Mouse (Mus musculus) MEL (cell line): Measurements from ENCODE around the gene Itpk1. TPM values are rescaled to one million over a fixed set of nuclear protein-coding genes. Genes with fewer than 3 reads are reported as not detected.

Experiments
- DNase-seq: peaks from one replicate; pipeline ENCODE4 v3.0.0; 2011; ENCODE audit warnings: low read depth, low spot score
- H3K27ac ChIP-seq: 2 replicates; pipeline ENCODE4 v1.5.1; 2012; ENCODE audit warnings: low read depth, mild to moderate bottlenecking, control low read depth, low read length, moderate library complexity; ENCODE audit not compliant: control insufficient read depth
- H3K27me3 ChIP-seq, 2 experiments: fragments of 150-350 bp in 1 of 2; sonication (generic) in 1 of 2; 2 replicates each; pipeline ENCODE4 v1.6.1; 2012; ENCODE audit warnings: low read length in 2 of 2, mild to moderate bottlenecking in 2 of 2, improper control_type of control experiment in 1 of 2, moderate library complexity in 1 of 2; ENCODE audit not compliant: insufficient read depth in 2 of 2, control insufficient read depth in 1 of 2
- H3K36me3 ChIP-seq, 2 experiments: 2 replicates each; pipeline ENCODE4 v1.6.1; 2012 to 2014; ENCODE audit warnings: low read length in 2 of 2, improper control_type of control experiment in 1 of 2, inconsistent platforms in 1 of 2, mild to moderate bottlenecking in 1 of 2; ENCODE audit not compliant: insufficient read depth in 2 of 2, control insufficient read depth in 1 of 2
- H3K4me1 ChIP-seq, 2 experiments: fragments of 150-350 bp in 1 of 2; sonication (generic) in 1 of 2; 2 replicates each; pipeline ENCODE4 v1.6.1; 2012; ENCODE audit warnings: low read length in 2 of 2, improper control_type of control experiment in 1 of 2, mild to moderate bottlenecking in 1 of 2; ENCODE audit not compliant: insufficient read depth in 2 of 2, control insufficient read depth in 1 of 2
- H3K4me3 ChIP-seq, 2 experiments: fragments of 150-350 bp in 1 of 2; sonication (generic) in 1 of 2; 2 replicates each; pipeline ENCODE4 v1.5.1; 2012; ENCODE audit warnings: low read depth in 2 of 2, low read length in 2 of 2, mild to moderate bottlenecking in 2 of 2, moderate library complexity in 2 of 2, control low read depth in 1 of 2, improper control_type of control experiment in 1 of 2; ENCODE audit not compliant: control insufficient read depth in 1 of 2, insufficient read depth in 1 of 2
- H3K79me2 ChIP-seq: 2 replicates; pipeline ENCODE4 v1.6.1; 2012; ENCODE audit warnings: mild to moderate bottlenecking, low read length, moderate library complexity; ENCODE audit not compliant: control insufficient read depth, poor library complexity, insufficient read depth
- H3K9ac ChIP-seq: 2 replicates; pipeline ENCODE4 v1.6.1; 2012; ENCODE audit warnings: low read depth, mild to moderate bottlenecking, control low read depth, low read length, moderate library complexity; ENCODE audit not compliant: control insufficient read depth, poor library complexity, severe bottlenecking
- H3K9me3 ChIP-seq: fragments of 150-350 bp; sonication (generic); replicated peaks from 2 replicates; pipeline ENCODE4 v1.6.1; 2012; ENCODE audit warnings: mild to moderate bottlenecking, low read length, improper control_type of control experiment, moderate library complexity; ENCODE audit not compliant: insufficient read depth
- CHD1 ChIP-seq: IDR thresholded peaks from 2 replicates; pipeline ENCODE4 v1.6.1; 2012; ENCODE audit warnings: low read depth, mild to moderate bottlenecking, inconsistent platforms, low read length, improper control_type of control experiment
- CTCF ChIP-seq, 3 experiments: IDR thresholded peaks in 2 of 3; conservative IDR thresholded peaks in 1 of 3; 2 replicates each; pipeline ENCODE4 v1.5.1; 2011 to 2012; ENCODE audit warnings: low read length in 3 of 3, low read depth in 2 of 3, mild to moderate bottlenecking in 2 of 3, improper control_type of control experiment in 1 of 3, inconsistent platforms in 1 of 3, mixed read lengths in 1 of 3, moderate library complexity in 1 of 3; ENCODE audit not compliant: control insufficient read depth in 1 of 3, insufficient read depth in 1 of 3, poor library complexity in 1 of 3, severe bottlenecking in 1 of 3
- E2F4 ChIP-seq: IDR thresholded peaks from 2 replicates; pipeline ENCODE4 v1.6.1; 2011; ENCODE audit warnings: low read depth, low read length, improper control_type of control experiment, borderline replicate concordance
- ELF1 ChIP-seq: IDR thresholded peaks from 2 replicates; pipeline ENCODE4 v1.6.1; 2014; ENCODE audit warnings: low read depth, mild to moderate bottlenecking, inconsistent platforms, low read length, improper control_type of control experiment, moderate library complexity
- EP300 ChIP-seq, 2 experiments: IDR thresholded peaks; 2 replicates each; pipeline ENCODE4 v1.6.1; 2011; ENCODE audit warnings: improper control_type of control experiment in 2 of 2, low read length in 2 of 2, low read depth in 1 of 2, mild to moderate bottlenecking in 1 of 2
- ETS1 ChIP-seq: IDR thresholded peaks from 2 replicates; pipeline ENCODE4 v1.6.1; 2012; ENCODE audit warnings: low read depth, mild to moderate bottlenecking, inconsistent platforms, low read length, improper control_type of control experiment, moderate library complexity
- GATA1 ChIP-seq: IDR thresholded peaks from 2 replicates; pipeline ENCODE4 v1.6.1; 2011; ENCODE audit warnings: low read depth, low read length, improper control_type of control experiment
- JUND ChIP-seq: IDR thresholded peaks from 2 replicates; pipeline ENCODE4 v1.6.1; 2011; ENCODE audit warnings: low read depth, mild to moderate bottlenecking, improper control_type of control experiment, low read length
- KAT2A ChIP-seq: conservative IDR thresholded peaks from 2 replicates; pipeline ENCODE4 v1.6.1; 2012; ENCODE audit warnings: low read depth, low read length, improper control_type of control experiment, inconsistent platforms
- MAFK ChIP-seq: IDR thresholded peaks from 2 replicates; pipeline ENCODE4 v1.6.1; 2011; ENCODE audit warnings: low read depth, mild to moderate bottlenecking, low read length, improper control_type of control experiment, borderline replicate concordance
- MAX ChIP-seq: IDR thresholded peaks from 2 replicates; pipeline ENCODE4 v1.6.1; 2011; ENCODE audit warnings: low read length, improper control_type of control experiment
- MAZ ChIP-seq: IDR thresholded peaks from 2 replicates; pipeline ENCODE4 v1.6.1; 2012; ENCODE audit warnings: low read depth, mild to moderate bottlenecking, inconsistent platforms, low read length, improper control_type of control experiment
- MEF2A ChIP-seq: IDR thresholded peaks from 2 replicates; pipeline ENCODE4 v1.6.1; 2014; ENCODE audit warnings: low read depth, mild to moderate bottlenecking, inconsistent platforms, low read length, improper control_type of control experiment; ENCODE audit not compliant: poor library complexity, insufficient replicate concordance, severe bottlenecking; ENCODE audit errors: extremely low read depth
- MYC ChIP-seq: IDR thresholded peaks from 2 replicates; pipeline ENCODE4 v1.6.1; 2011; ENCODE audit warnings: low read depth, mild to moderate bottlenecking, low read length, improper control_type of control experiment, moderate library complexity
- POLR2AphosphoS5 ChIP-seq: IDR thresholded peaks from 2 replicates; pipeline ENCODE4 v1.6.1; 2012; ENCODE audit warnings: low read depth, borderline replicate concordance, mild to moderate bottlenecking, inconsistent platforms, low read length, moderate library complexity, mixed read lengths
- RCOR1 ChIP-seq: IDR thresholded peaks from 2 replicates; pipeline ENCODE4 v1.6.1; 2012; ENCODE audit warnings: low read depth, mild to moderate bottlenecking, inconsistent platforms, low read length, improper control_type of control experiment
- TBP ChIP-seq: IDR thresholded peaks from 2 replicates; pipeline ENCODE4 v1.8.0; 2011; ENCODE audit warnings: low read depth, low read length, improper control_type of control experiment
- UBTF ChIP-seq: IDR thresholded peaks from 2 replicates; pipeline ENCODE4 v1.6.1; 2012; ENCODE audit warnings: low read depth, mild to moderate bottlenecking, inconsistent platforms, low read length, improper control_type of control experiment, moderate library complexity, borderline replicate concordance; ENCODE audit not compliant: insufficient read depth
- USF2 ChIP-seq, 2 experiments: IDR thresholded peaks; 2 replicates each; pipeline ENCODE4 v1.6.1; 2011 to 2012; ENCODE audit warnings: improper control_type of control experiment in 2 of 2, low read length in 2 of 2, borderline replicate concordance in 1 of 2, inconsistent platforms in 1 of 2, low read depth in 1 of 2, mild to moderate bottlenecking in 1 of 2; ENCODE audit not compliant: insufficient read depth in 1 of 2
- ZC3H11A ChIP-seq: IDR thresholded peaks from 2 replicates; pipeline ENCODE4 v1.6.1; 2012; ENCODE audit warnings: low read depth, mild to moderate bottlenecking, inconsistent platforms, low read length, improper control_type of control experiment
- ZNF384 ChIP-seq: IDR thresholded peaks from 2 replicates; pipeline ENCODE4 v1.6.1; 2012; ENCODE audit warnings: low read depth, mild to moderate bottlenecking, inconsistent platforms, low read length, improper control_type of control experiment
- polyA plus RNA-seq, 2 experiments: library from polyadenylated mRNA; stranded (reverse) in 1 of 2; unstranded in 1 of 2; fragments of >175 nt in 1 of 2; fragments of >200 nt in 1 of 2; gene quantifications; 2 replicates each; pipeline versions ENCODE4 v1.2.1 to v1.2.4; 2012; ENCODE audit warnings: low replicate concordance in 2 of 2, low read depth in 1 of 2; ENCODE audit not compliant: insufficient read length in 2 of 2, insufficient read depth in 1 of 2, missing spikeins in 1 of 2
- total RNA-seq: library from RNA; depleted of rRNA; stranded (reverse); fragments of 300-350 nt; gene quantifications from 2 replicates; pipeline ENCODE4 v1.2.3, GENCODE M21; 2012

Itpk1 gene
- total and polyA plus RNA-seq, 3 experiments = 12.0 to 25.7 TPM; not detected in 1

GRCm38 (mm10) chr12:102605607-102606006 is 99.1 kb downstream of the Itpk1 start:
- H3K9ac ChIP-seq = no peak overlapping the region
- no peaks in the 10 kb centered on the region for H3K27me3 ChIP-seq
- no peak for TF ChIP-seq MYC
- 0 out of 2 replicates have a peak, but pooled peaks have one; percentile 37 for TF ChIP-seq RCOR1
- peak; percentile 69 for TF ChIP-seq GATA1
- TF ChIP-seq ETS1 = no peak
- no peak for TF ChIP-seq CTCF (IDR thresholded peaks at IDR 0.05 in 2 of 3, conservative IDR thresholded peaks at IDR 0.05 in 1 of 3; ENCODE audit: control insufficient read depth in 1 of 3, insufficient read depth in 1 of 3, low read depth in 2 of 3, low read length in 3 of 3, poor library complexity in 1 of 3, severe bottlenecking in 1 of 3)
- no peak for TF ChIP-seq TBP
- no peak for TF ChIP-seq KAT2A
- H3K79me2 ChIP-seq = no peaks in the 10 kb centered on the region
- 0 out of 4 replicates have a peak, but pooled peaks cover 0 to 3% of the 10 kb centered on the region in 2 experiments for H3K4me1 ChIP-seq
- no peaks in the 10 kb centered on the region for H3K9me3 ChIP-seq
- no peak overlapping the region for H3K4me3 ChIP-seq
- no peaks in the 10 kb centered on the region; a peak in 2 of 4 replicates for H3K36me3 ChIP-seq
- peak; percentile 38 for DNase-seq
- no peak overlapping the region for H3K27ac ChIP-seq

GRCm38 (mm10) chr12:102602255-102603041 is 102.3 kb downstream of the Itpk1 start:
- no peaks in the 10 kb centered on the region for H3K9me3 ChIP-seq
- peaks cover 0 to 1% of the 10 kb centered on the region in 2 experiments; a peak in 2 of 4 replicates for H3K36me3 ChIP-seq
- DNase-seq = no peak
- no peak for TF ChIP-seq ZNF384
- TF ChIP-seq POLR2AphosphoS5 = no peak
- TF ChIP-seq MAFK = no peak
- TF ChIP-seq UBTF = no peak
- no peak for TF ChIP-seq E2F4
- TF ChIP-seq MAX = no peak
- TF ChIP-seq MEF2A = no peak
- TF ChIP-seq ETS1 = no peak
- TF ChIP-seq MAZ = no peak
- no peak for TF ChIP-seq ZC3H11A
- no peak for TF ChIP-seq JUND
- no peak for TF ChIP-seq RCOR1
- TF ChIP-seq USF2 (IDR thresholded peaks at IDR 0.05; ENCODE audit: borderline replicate concordance in 1 of 2, insufficient read depth in 1 of 2, low read depth in 1 of 2, low read length in 2 of 2) = no peak
- TF ChIP-seq EP300 (IDR thresholded peaks at IDR 0.05; ENCODE audit: low read depth in 1 of 2, low read length in 2 of 2) = no peak
- no peak for TF ChIP-seq KAT2A
- no peak for TF ChIP-seq CHD1
- no peak for TF ChIP-seq ELF1
- no peak overlapping the region for H3K9ac ChIP-seq
- no peaks in the 10 kb centered on the region for H3K79me2 ChIP-seq
- H3K27ac ChIP-seq = no peak overlapping the region
- H3K4me1 ChIP-seq = 0 out of 4 replicates have a peak, but pooled peaks cover 0 to 3% of the 10 kb centered on the region in 2 experiments
- no peaks in the 10 kb centered on the region for H3K27me3 ChIP-seq
- no peak overlapping the region for H3K4me3 ChIP-seq
